Comparison of ENCODE assay signal across 8 mouse cellular contexts in genomic region chr6:118419050-118419920, GRCm38 (mm10). TPM values are rescaled to one million over a fixed set of nuclear protein-coding genes. Genes with fewer than 3 reads are reported as not detected.
A peak's percentile ranks its signal among the peaks of the same experiment; 100 is the strongest.
DNase-seq lines count a peak whose midpoint lies in the region; ATAC-seq and TF ChIP-seq lines count a peak whose summit lies in the region.

TSS of gene Bms1 (minus strand) at chr6:118419474.

- DNase-seq in CD8-positive naive resting alpha-beta T cell, adult 2 months (ENCODE audit: low read depth in 2 of 2, low spot score in 2 of 2) = peak; percentile 87 to 93
- peak; percentile 90 for DNase-seq in c-Kit-positive CD71-negative TER-119-negative erythroid progenitor cells, embryonic 14.5 days (ENCODE audit: low read depth)
- DNase-seq in forebrain, embryonic 10.5 days (ENCODE audit: extremely low spot score, low spot score) = peak; percentile 93
- peak; percentile 95 to 97 for DNase-seq in kidney, postnatal 25 days
- peak; percentile 89 to 92 (median 90) for DNase-seq in liver, embryonic 14.5 days (ENCODE audit: low read depth in 3 of 3, low spot score in 3 of 3)
- DNase-seq in neural tube, embryonic 11.5 days (ENCODE audit: low spot score) = peak; percentile 94
- peak; percentile 94 for DNase-seq in stomach, postnatal 0 days (ENCODE audit: low spot score)

- peak; percentile 98 for ATAC-seq in heart, embryonic 15.5 days (replicated peaks; ENCODE audit: insufficient number of reproducible peaks, insufficient read depth, low FRiP score, low read depth)
- ATAC-seq in liver, embryonic 14.5 days (ENCODE audit: insufficient read depth) = peak; percentile 97
- peak; percentile 96 for ATAC-seq in neural tube, embryonic 11.5 days (ENCODE audit: insufficient read depth, low FRiP score, low TSS enrichment)
- ATAC-seq in stomach, postnatal 0 days (ENCODE audit: low FRiP score, low TSS enrichment) = peak; percentile 98

- 0 out of 2 replicates have a peak, but pooled peaks have one; percentile 15 for TF ChIP-seq EP300 in liver, embryonic 14.5 days (IDR thresholded peaks at IDR 0.05; ENCODE audit: low read depth)
- TF ChIP-seq EP300 in stomach, postnatal 0 days (optimal IDR thresholded peaks at IDR 0.05) = peak; percentile 38

- peak within 1 kb of the TSS; percentile 97 for H3K9ac ChIP-seq in heart, embryonic 15.5 days
- peak within 1 kb of the TSS; percentile 88 for H3K9ac ChIP-seq in liver, embryonic 14.5 days (replicated peaks)
- peak within 1 kb of the TSS; percentile 76 for H3K9ac ChIP-seq in neural tube, embryonic 11.5 days (ENCODE audit: low read length)
- peak within 1 kb of the TSS; percentile 92 for H3K9ac ChIP-seq in stomach, postnatal 0 days (ENCODE audit: low read length)

- peak within 1 kb of the TSS; percentile 79 for H3K4me3 ChIP-seq in forebrain, embryonic 10.5 days
- peak within 1 kb of the TSS; percentile 99 for H3K4me3 ChIP-seq in heart, embryonic 15.5 days
- H3K4me3 ChIP-seq in liver, embryonic 14.5 days (ENCODE audit: insufficient read depth in 1 of 2, low read depth in 2 of 2, low read length in 2 of 2) = peak within 1 kb of the TSS; percentile 68 to 87
- H3K4me3 ChIP-seq in neural tube, embryonic 11.5 days (ENCODE audit: low read depth, low read length) = peak within 1 kb of the TSS; percentile 67
- H3K4me3 ChIP-seq in stomach, postnatal 0 days (ENCODE audit: low read depth, low read length) = peak within 1 kb of the TSS; percentile 97

- H3K4me1 ChIP-seq in forebrain, embryonic 10.5 days = peaks cover 13% of the 10 kb centered on the region
- H3K4me1 ChIP-seq in heart, embryonic 15.5 days (replicated peaks) = peaks cover 14% of the 10 kb centered on the region
- peaks cover 3 to 8% of the 10 kb centered on the region in 2 experiments; a peak in 3 of 4 replicates for H3K4me1 ChIP-seq in liver, embryonic 14.5 days (replicated peaks; ENCODE audit: control insufficient read depth in 2 of 2, insufficient read depth in 2 of 2, low read length in 1 of 2)
- H3K4me1 ChIP-seq in neural tube, embryonic 11.5 days (ENCODE audit: control insufficient read depth, insufficient read depth, low read length) = 0 out of 2 replicates have a peak, but pooled peaks cover 3% of the 10 kb centered on the region
- H3K4me1 ChIP-seq in stomach, postnatal 0 days (replicated peaks; ENCODE audit: control insufficient read depth, insufficient read depth) = 0 out of 2 replicates have a peak, but pooled peaks cover 3% of the 10 kb centered on the region

- no peaks in the 10 kb centered on the region for H3K27me3 ChIP-seq in forebrain, embryonic 10.5 days (ENCODE audit: poor library complexity, severe bottlenecking)
- H3K27me3 ChIP-seq in heart, embryonic 15.5 days = no peaks in the 10 kb centered on the region
- no peaks in the 10 kb centered on the region for H3K27me3 ChIP-seq in liver, embryonic 14.5 days (ENCODE audit: control insufficient read depth, insufficient read depth, low read length)
- no peaks in the 10 kb centered on the region for H3K27me3 ChIP-seq in neural tube, embryonic 11.5 days (ENCODE audit: control insufficient read depth, insufficient read depth, low read length)
- no peaks in the 10 kb centered on the region for H3K27me3 ChIP-seq in stomach, postnatal 0 days (ENCODE audit: control insufficient read depth, insufficient read depth, low read length)

- H3K9me3 ChIP-seq in forebrain, embryonic 10.5 days = no peaks in the 10 kb centered on the region
- H3K9me3 ChIP-seq in heart, embryonic 15.5 days (replicated peaks) = no peaks in the 10 kb centered on the region
- H3K9me3 ChIP-seq in liver, embryonic 14.5 days (ENCODE audit: control insufficient read depth, low read length) = no peaks in the 10 kb centered on the region
- H3K9me3 ChIP-seq in neural tube, embryonic 11.5 days (ENCODE audit: control insufficient read depth, low read length) = no peaks in the 10 kb centered on the region
- H3K9me3 ChIP-seq in stomach, postnatal 0 days (ENCODE audit: control insufficient read depth, low read length) = no peaks in the 10 kb centered on the region

- under 1% methylated on average over 67 of the region's 67 CpGs for WGBS in forebrain, embryonic 10.5 days
- under 1% methylated on average over 67 of the region's 67 CpGs for WGBS in heart, embryonic 15.5 days
- under 1% methylated on average over 66 of the region's 67 CpGs for WGBS in liver, embryonic 14.5 days (ENCODE audit: insufficient replicate concordance)
- under 1% methylated on average over 64 of the region's 67 CpGs for WGBS in neural tube, embryonic 11.5 days
- WGBS in stomach, postnatal 0 days = under 1% methylated on average over 67 of the region's 67 CpGs

- H3K27ac ChIP-seq in forebrain, embryonic 10.5 days = peak within 1 kb of the TSS; percentile 86
- H3K27ac ChIP-seq in heart, embryonic 15.5 days = peak within 1 kb of the TSS; percentile 89
- H3K27ac ChIP-seq in liver, embryonic 14.5 days = peak within 1 kb of the TSS; percentile 43
- no peak within 1 kb of the TSS for H3K27ac ChIP-seq in neural tube, embryonic 11.5 days (ENCODE audit: low read depth, low read length)
- peak within 1 kb of the TSS; percentile 91 for H3K27ac ChIP-seq in stomach, postnatal 0 days (replicated peaks)

- H3K4me2 ChIP-seq in heart, embryonic 15.5 days = peak within 1 kb of the TSS; percentile 65
- peak within 1 kb of the TSS; percentile 72 for H3K4me2 ChIP-seq in liver, embryonic 14.5 days (ENCODE audit: low read depth)
- H3K4me2 ChIP-seq in neural tube, embryonic 11.5 days (ENCODE audit: low read depth) = peak within 1 kb of the TSS; percentile 54
- H3K4me2 ChIP-seq in stomach, postnatal 0 days (replicated peaks; ENCODE audit: low read depth) = peak within 1 kb of the TSS; percentile 69

- peaks cover 35% of the 10 kb centered on the region for H3K36me3 ChIP-seq in forebrain, embryonic 10.5 days (replicated peaks)
- peaks cover 29% of the 10 kb centered on the region for H3K36me3 ChIP-seq in heart, embryonic 15.5 days
- H3K36me3 ChIP-seq in liver, embryonic 14.5 days (replicated peaks; ENCODE audit: control insufficient read depth, insufficient read depth, low read depth) = peaks cover 22% of the 10 kb centered on the region
- H3K36me3 ChIP-seq in neural tube, embryonic 11.5 days (ENCODE audit: control insufficient read depth, insufficient read depth, low read length) = 0 out of 2 replicates have a peak, but pooled peaks cover 3% of the 10 kb centered on the region
- H3K36me3 ChIP-seq in stomach, postnatal 0 days (ENCODE audit: control insufficient read depth, insufficient read depth, low read length) = peaks cover 7% of the 10 kb centered on the region

- TF ChIP-seq CTCF in liver, embryonic 14.5 days (IDR thresholded peaks at IDR 0.05; ENCODE audit: low read depth) = peak; percentile 99
- peak; percentile 99 for TF ChIP-seq CTCF in stomach, postnatal 0 days (IDR thresholded peaks at IDR 0.05; ENCODE audit: low read depth)

RNA-seq across cellular contexts. Expression of gene Bms1, which starts in this region (rescaled TPM):
- 54.8 and 58.5 TPM in 2 replicates for polyA plus RNA-seq in forebrain, embryonic 10.5 days (2016; fragmentation: Nextera tagmentation; extraction: Ambion mirVana)
- polyA plus RNA-seq in heart, embryonic 15.5 days (2015; fragmentation: Nextera tagmentation; extraction: Ambion mirVana) = 17.3 and 21.9 TPM in 2 replicates
- 5.0 and 10.7 TPM in 2 replicates for polyA plus RNA-seq in liver, embryonic 14.5 days (2012; rRNA removed)
- polyA plus RNA-seq in liver, embryonic 14.5 days (2014; fragmentation: Nextera tagmentation; extraction: Ambion mirVana) = 13.2 and 18.0 TPM in 2 replicates
- 43.9 and 50.0 TPM in 2 replicates for polyA plus RNA-seq in neural tube, embryonic 11.5 days (2014; fragmentation: Nextera tagmentation; extraction: Ambion mirVana)
- polyA plus RNA-seq in stomach, postnatal 0 days (2015; fragmentation: Nextera tagmentation; extraction: Ambion mirVana) = 9.6 and 11.1 TPM in 2 replicates
